Mouse (Mus musculus) midbrain, embryonic 13.5 days (tissue): ENCODE measurements around the gene Snx5. TPM values are rescaled to one million over a fixed set of nuclear protein-coding genes. Genes with fewer than 3 reads are reported as not detected.

Experiments
- ATAC-seq: fragments of 200-750 bp; cut with Nextera tagmentation; 2 replicates; pipeline ENCODE4 v1.8.0; 2017; ENCODE audit warnings: mild to moderate bottlenecking, moderate TSS enrichment, moderate library complexity
- H3K27ac ChIP-seq: fragments of 300-500 bp; sonication (generic); 2 replicates; pipeline ENCODE4 v1.5.1; 2015; ENCODE audit warnings: inconsistent platforms, mild to moderate bottlenecking, moderate library complexity
- H3K27me3 ChIP-seq: fragments of 300-500 bp; sonication (generic); 2 replicates; pipeline ENCODE4 v1.6.1; 2015; ENCODE audit warnings: mild to moderate bottlenecking, inconsistent platforms
- H3K36me3 ChIP-seq: fragments of 300-500 bp; sonication (generic); 2 replicates; pipeline ENCODE4 v1.6.1; 2015; ENCODE audit warnings: mild to moderate bottlenecking, inconsistent platforms
- H3K4me1 ChIP-seq: fragments of 300-500 bp; sonication (generic); replicated peaks from 2 replicates; pipeline ENCODE4 v1.6.1; 2015; ENCODE audit warnings: inconsistent platforms
- H3K4me2 ChIP-seq: fragments of 300-500 bp; sonication (generic); replicated peaks from 2 replicates; pipeline ENCODE4 v1.6.1; 2015; ENCODE audit warnings: moderate library complexity, mild to moderate bottlenecking, inconsistent platforms
- H3K4me3 ChIP-seq: fragments of 300-500 bp; sonication (generic); replicated peaks from 2 replicates; pipeline ENCODE4 v1.5.1; 2015; ENCODE audit warnings: mild to moderate bottlenecking, inconsistent platforms
- H3K9ac ChIP-seq: fragments of 300-500 bp; sonication (generic); replicated peaks from 2 replicates; pipeline ENCODE4 v1.6.1; 2015; ENCODE audit warnings: mild to moderate bottlenecking, inconsistent platforms
- H3K9me3 ChIP-seq: fragments of 300-500 bp; sonication (generic); 2 replicates; pipeline ENCODE4 v1.6.1; 2016; ENCODE audit warnings: mild to moderate bottlenecking, inconsistent platforms
- WGBS: fragments of 180-500 bp; shearing (Covaris S2); methylation state at CpG from one replicate; pipeline ENCODE4 v1.1.7; 2015; 5-methylcytosine and 5-hydroxymethylcytosine counted together
- polyA plus RNA-seq: library from polyadenylated mRNA; unstranded; fragments of >200 nt; fragmentation: Nextera tagmentation; extraction: Ambion mirVana; gene quantifications from 2 replicates; pipeline ENCODE4 v1.2.1, GENCODE M21; 2015

The Snx5 gene
- polyA plus RNA-seq = 64.7 and 66.5 TPM in 2 replicates

DNA sequence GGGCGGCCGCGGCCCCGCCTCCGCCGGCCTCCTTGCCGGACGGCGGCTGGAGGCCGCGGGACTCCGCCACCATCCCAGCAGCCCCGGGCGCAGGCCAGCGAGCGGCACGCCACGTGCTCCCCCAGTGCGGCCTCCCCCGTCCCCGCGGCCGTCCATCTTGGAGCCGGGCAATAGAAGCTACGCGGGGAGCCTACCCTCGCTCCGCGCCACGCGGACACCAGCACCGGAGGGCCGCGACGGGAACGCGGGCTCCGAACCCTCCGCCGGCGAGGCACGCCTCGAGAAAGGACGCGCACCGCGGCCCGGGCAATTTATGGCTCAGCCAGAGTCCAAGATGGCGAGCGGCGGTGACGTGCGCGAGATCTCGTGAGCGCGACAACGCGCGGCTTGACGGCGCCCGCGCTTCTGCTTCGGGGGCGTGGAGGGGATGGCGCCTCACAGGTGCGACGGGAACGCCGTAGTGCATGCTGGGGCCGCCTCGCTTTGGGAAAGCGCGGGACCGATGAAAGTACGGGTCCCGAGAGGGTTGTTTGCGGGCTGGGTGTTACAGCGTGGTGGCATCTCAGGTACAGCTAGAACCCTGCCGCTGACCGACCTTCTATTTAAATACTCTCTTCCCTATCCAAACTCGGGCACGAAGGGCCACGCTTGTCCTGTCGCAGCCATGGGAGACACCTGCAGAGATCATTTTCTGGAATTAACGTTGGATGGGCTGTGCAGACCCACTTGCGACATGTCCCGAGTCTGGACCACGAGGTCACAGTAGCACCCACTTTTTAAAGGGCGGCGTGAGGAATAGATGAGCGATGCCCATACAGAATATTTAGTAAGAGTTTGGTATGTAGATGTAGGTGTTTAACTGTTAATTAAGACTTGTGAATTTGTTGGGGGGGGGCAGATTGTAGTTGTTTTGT, at the start of gene Snx5, which contains the start of gene Mgme1:
Snx5 (minus strand) TSS at position 400 of the 914 bp plus-strand sequence.
Mgme1 (plus strand) TSS at position 157 of the 914 bp plus-strand sequence.
- Histone ChIP-seq H3K27me3 (no peaks in the 10 kb centered on the region), H3K9me3 (no peaks in the 10 kb centered on the region), H3K9ac (peak within 1 kb of the TSS; percentile 95), H3K27ac (peak within 1 kb of the TSS; percentile 90), H3K4me2 (peak within 1 kb of the TSS; percentile 71), H3K4me1 (peaks cover 33% of the 10 kb centered on the region), H3K4me3 (peak within 1 kb of the TSS; percentile 92), H3K36me3 (no peaks in the 10 kb centered on the region)
- WGBS = under 1% methylated on average over 80 of the region's 93 CpGs
- peak; percentile 98 for ATAC-seq

DNA sequence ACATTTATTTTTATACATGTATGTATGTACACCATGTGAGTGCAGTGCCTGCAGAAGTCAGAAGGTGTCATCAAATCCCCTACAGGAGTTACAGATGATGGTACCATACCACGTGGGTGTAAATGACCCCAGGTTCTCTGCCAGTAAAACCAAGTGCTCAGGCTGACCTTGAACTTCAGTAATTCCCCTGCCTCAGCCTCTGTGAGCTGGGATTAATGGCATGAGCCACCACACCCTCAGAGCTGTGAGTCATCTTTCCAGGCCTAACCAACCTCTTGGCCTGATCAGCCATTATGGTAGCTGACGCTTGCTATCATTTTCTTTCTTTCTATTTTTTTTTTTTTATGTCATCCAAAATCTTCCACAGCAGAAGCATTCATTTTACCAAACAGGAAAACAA, 40.7 kb upstream of the Snx5 start:
- Histone ChIP-seq H3K4me2 (no peak overlapping the region), H3K27me3 (no peaks in the 10 kb centered on the region), H3K9ac (no peak overlapping the region), H3K36me3 (no peaks in the 10 kb centered on the region), H3K27ac (no peak overlapping the region), H3K4me1 (0 out of 2 replicates have a peak, but pooled peaks cover 3% of the 10 kb centered on the region), H3K9me3 (no peaks in the 10 kb centered on the region), H3K4me3 (no peak overlapping the region)
- WGBS = 88% methylated on average over 2 of the region's 2 CpGs
- no peak for ATAC-seq

DNA sequence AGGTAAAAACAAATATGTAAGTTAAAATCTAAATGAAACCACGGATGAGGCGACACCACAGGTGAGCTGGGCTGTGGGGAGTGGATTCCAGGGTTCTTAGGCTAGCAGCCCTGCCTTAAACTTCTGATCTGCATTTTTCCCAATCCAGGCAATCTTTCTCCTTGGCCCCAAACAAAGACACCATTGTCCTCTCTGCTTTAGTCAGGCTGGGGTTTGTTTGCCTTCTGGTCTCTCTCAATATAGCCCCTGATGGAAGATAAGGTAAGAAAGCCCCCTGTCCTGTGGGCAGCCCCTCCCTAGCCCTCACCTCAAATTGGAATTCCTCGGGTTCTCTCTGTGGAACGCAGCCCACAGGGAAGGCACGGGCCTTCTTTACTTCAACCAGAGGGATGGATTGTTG, 39.6 kb upstream of the Snx5 start:
- ATAC-seq = peak; percentile 55; the same call in 1 of the 2 replicates
- Histone ChIP-seq H3K9me3 (no peaks in the 10 kb centered on the region), H3K4me3 (no peak overlapping the region), H3K36me3 (no peaks in the 10 kb centered on the region), H3K4me1 (0 out of 2 replicates have a peak, but pooled peaks cover 3% of the 10 kb centered on the region), H3K27me3 (no peaks in the 10 kb centered on the region), H3K27ac (no peak overlapping the region), H3K9ac (no peak overlapping the region; the same call in 1 of the 2 replicates), H3K4me2 (no peak overlapping the region)
- 23% methylated on average over 5 of the region's 5 CpGs for WGBS

DNA sequence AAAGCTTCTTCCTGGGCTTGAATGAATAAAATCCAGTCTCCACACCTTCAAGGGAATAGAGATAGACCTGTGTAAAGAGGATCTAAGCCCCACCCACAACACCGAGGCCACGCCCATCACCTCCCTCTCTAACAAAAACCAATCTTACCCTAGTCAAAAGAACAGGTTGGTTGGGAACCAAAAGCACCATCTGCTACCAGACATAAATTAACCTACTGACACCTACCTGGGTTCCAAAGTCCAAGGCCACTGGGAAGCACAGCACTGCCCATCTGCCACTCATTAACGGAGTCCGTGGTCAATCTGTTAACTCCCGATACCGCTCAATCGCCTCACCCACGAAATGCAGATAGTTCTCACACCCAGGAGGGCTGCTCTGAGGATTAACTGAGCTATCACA, 37.9 kb upstream of the Snx5 start:
- no peaks in the 10 kb centered on the region for H3K36me3 ChIP-seq
- H3K4me2 ChIP-seq = no peak overlapping the region
- H3K4me3 ChIP-seq = no peak overlapping the region
- H3K9me3 ChIP-seq = no peaks in the 10 kb centered on the region
- WGBS = 57% methylated on average over 8 of the region's 8 CpGs
- 0 out of 2 replicates have a peak, but pooled peaks cover 3% of the 10 kb centered on the region for H3K4me1 ChIP-seq
- no peaks in the 10 kb centered on the region for H3K27me3 ChIP-seq
- ATAC-seq = no peak
- no peak overlapping the region for H3K27ac ChIP-seq
- H3K9ac ChIP-seq = no peak overlapping the region

DNA sequence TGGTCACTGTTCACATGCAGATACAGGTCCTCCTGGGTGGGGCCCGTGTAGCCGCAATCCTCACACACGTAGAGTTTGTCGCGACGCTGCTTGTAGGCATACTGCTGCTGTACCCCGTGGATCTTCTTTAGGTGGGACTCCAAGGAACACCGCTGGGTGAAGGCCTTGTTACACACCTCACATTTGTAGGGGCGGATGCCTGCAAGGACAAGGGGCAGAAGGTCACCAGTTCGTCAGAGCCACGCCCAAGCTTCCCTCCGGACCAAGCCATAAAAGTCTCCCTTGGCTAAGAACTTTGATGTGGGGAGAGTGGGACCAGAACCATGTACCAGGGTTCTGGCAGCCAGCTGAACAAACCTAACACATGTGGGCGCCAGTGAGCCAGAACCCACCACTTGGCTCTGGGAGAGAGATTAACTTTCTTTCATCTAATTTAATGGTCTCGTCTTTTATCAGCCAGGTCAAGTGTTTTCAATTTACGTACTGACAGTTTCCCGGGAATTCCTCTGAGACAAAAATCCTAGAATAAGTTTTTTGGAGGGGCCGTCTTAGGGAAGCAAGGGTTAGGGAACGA, 35.1 kb upstream of the Snx5 start:
- no peaks in the 10 kb centered on the region for H3K9me3 ChIP-seq
- no peak overlapping the region for H3K4me2 ChIP-seq
- H3K27ac ChIP-seq = no peak overlapping the region
- H3K4me3 ChIP-seq = no peak overlapping the region
- H3K4me1 ChIP-seq = 0 out of 2 replicates have a peak, but pooled peaks cover 3% of the 10 kb centered on the region
- H3K27me3 ChIP-seq = no peaks in the 10 kb centered on the region
- no peak overlapping the region for H3K9ac ChIP-seq
- H3K36me3 ChIP-seq = no peaks in the 10 kb centered on the region
- WGBS = 75% methylated on average over 18 of the region's 18 CpGs
- ATAC-seq = no peak

DNA sequence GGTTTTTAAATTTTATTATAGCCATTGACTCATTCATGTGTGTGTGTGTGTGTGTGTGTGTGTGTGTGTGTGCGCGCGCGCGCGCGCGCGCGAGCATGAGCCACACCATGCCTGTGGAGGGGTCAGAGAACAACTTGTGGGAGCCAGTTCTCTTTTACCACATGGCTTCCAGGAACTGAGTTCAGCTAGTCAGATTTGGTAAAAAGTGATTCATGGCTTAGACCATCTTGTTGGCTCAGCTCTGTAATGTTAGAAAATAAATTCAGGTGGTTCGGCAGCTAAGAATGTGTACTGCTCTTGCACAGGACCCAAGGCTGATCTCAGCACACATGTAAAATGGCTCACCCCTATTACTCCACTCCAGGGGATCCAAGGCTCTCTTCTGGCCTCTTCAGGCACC, 30.4 kb upstream of the Snx5 start:
- H3K27me3 ChIP-seq = no peaks in the 10 kb centered on the region
- H3K4me2 ChIP-seq = no peak overlapping the region
- WGBS = 98% methylated on average over 11 of the region's 11 CpGs
- H3K4me1 ChIP-seq = no peaks in the 10 kb centered on the region
- H3K27ac ChIP-seq = no peak overlapping the region
- ATAC-seq = no peak
- no peaks in the 10 kb centered on the region for H3K9me3 ChIP-seq
- H3K4me3 ChIP-seq = no peak overlapping the region
- H3K36me3 ChIP-seq = no peaks in the 10 kb centered on the region
- H3K9ac ChIP-seq = no peak overlapping the region

DNA sequence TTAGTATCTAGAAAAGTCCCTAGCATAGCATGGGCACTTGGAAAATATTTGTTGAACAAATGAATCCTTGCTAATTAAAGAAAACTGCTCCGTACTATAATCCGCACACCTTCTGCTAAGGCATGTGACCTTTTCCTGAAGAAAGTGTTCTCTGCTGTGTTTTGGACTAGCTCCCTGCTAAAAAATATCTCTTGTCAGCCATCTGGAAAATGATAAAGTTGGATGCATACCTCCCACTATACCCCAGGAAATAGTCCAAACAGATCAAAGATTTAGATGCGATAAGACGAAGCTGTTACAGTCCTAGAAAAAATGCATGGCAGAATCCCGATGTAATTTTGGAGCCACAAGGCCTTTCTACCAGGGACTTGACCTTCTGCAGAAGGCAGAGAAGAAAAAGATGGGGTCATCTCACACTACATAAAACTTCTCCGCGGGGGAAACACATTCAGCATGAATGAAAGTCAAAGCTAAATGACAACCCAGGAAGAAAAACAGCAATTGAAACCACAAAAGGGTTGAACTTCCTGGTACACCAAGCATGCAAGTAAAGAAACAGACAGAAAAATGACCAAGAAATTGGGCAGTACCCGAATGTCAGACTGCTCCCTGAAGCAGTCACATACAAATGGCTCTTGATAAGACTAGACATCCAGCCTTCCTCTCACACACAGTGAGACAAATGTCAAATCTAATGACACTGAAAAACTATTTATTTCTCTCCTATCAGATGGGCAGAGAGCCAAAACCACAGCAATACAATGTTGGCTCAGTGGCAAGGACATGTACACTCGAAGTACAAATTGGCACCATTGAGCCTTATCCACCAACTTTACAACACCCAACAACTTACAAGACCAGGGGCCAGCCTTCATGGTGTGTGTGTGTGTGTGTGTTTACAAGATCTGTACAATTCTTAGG, 29.3 kb upstream of the Snx5 start:
- Histone ChIP-seq H3K9ac (no peak overlapping the region), H3K4me3 (no peak overlapping the region), H3K27ac (no peak overlapping the region), H3K4me2 (no peak overlapping the region), H3K9me3 (no peaks in the 10 kb centered on the region), H3K4me1 (no peaks in the 10 kb centered on the region), H3K36me3 (no peaks in the 10 kb centered on the region), H3K27me3 (no peaks in the 10 kb centered on the region)
- no peak for ATAC-seq
- 83% methylated on average over 9 of the region's 9 CpGs for WGBS

DNA sequence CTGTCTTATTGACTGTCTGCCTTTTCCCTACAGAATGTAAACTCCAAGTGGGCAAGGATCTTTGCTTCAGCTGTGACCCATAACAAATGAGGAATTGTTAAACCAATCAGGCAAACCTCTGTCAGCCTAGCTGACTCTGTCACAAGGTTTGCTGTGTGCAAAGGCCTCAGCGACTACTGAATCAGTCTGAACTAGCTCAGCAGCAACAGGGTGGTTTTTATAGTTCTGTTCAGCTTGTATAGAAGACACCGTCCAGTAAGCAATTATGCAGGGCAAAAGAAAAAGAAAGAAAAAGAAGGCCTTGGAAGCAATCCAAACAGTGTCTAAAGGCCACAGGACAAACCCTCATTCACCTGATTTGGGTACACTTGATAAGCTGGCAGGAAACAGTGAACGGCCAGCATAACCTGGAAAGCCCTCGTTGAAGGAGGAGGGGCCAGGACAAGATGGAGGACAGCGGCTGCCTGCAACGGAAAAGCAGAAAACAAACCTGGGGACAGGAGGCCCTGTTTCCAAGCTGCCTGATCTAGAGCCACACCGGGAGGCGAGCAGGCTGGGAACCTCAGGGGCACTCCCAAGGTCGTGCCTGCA, 24.5 kb upstream of the Snx5 start:
- Histone ChIP-seq H3K36me3 (no peaks in the 10 kb centered on the region), H3K4me1 (no peaks in the 10 kb centered on the region), H3K4me3 (no peak overlapping the region), H3K27me3 (no peaks in the 10 kb centered on the region), H3K4me2 (no peak overlapping the region), H3K9me3 (no peaks in the 10 kb centered on the region), H3K9ac (no peak overlapping the region), H3K27ac (no peak overlapping the region)
- no peak for ATAC-seq
- whole genome bisulfite sequencing = 74% methylated on average over 9 of the region's 9 CpGs

DNA sequence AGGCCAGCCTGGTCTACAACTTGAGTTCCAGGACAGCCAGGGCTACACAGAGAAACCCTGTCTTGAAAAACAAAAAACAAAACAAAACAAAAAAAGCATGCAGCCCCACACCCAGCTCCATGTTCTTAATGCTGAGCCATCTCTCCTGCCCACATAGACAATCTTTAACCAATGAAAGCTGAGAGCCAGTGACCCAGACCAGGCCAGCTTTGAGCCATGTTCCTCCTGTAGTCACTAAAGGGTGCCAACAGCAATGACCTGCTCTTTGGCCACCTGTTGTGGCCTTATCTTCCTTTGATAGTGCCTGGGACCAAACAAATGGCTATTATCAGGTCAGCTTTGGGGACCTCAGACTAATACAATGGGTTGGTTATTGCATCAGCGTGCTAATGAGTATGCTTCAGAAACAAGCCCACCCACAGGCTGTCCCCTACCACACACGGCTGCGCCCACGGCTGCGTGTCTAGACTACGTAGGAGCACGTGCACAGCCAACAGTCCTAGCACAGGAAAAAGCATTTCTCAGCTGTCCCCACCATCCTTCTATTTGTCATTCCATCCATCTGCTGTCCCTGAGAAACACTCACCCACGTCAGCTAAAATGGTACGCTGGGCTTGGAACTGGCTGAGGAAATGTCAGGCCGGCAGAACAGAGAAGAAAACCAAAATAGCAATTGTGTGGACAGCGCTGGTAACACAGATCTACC, 21.0 kb upstream of the Snx5 start:
- H3K4me1 ChIP-seq = no peaks in the 10 kb centered on the region; the same call in 1 of the 2 replicates
- no peak overlapping the region for H3K4me3 ChIP-seq
- no peak overlapping the region for H3K4me2 ChIP-seq
- H3K27ac ChIP-seq = no peak overlapping the region
- H3K36me3 ChIP-seq = no peaks in the 10 kb centered on the region
- no peak overlapping the region for H3K9ac ChIP-seq
- no peaks in the 10 kb centered on the region for H3K27me3 ChIP-seq
- 90% methylated on average over 11 of the region's 11 CpGs for WGBS
- H3K9me3 ChIP-seq = no peaks in the 10 kb centered on the region
- no peak for ATAC-seq

DNA sequence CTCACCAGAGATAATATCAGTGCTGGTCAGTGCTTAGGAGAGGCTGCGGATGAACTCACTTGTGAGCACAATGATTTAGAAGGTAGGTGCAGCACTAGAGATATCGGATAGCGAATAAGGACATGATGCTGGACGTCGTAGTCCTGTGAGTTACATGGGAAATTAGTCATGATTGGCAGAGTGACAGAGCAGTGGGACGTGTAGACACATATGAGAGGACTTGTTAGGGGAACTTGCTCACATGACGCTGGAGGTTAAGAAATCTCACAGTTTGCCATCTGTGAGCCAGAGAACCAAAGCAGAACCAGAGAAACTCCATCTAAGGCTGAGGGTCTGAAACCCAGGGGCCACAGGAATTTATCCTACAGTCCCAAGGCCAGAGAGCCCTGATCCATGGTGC, 19.6 kb upstream of the Snx5 start:
- no peak for ATAC-seq
- Histone ChIP-seq H3K9ac (no peak overlapping the region), H3K27ac (no peak overlapping the region), H3K4me2 (no peak overlapping the region), H3K9me3 (no peaks in the 10 kb centered on the region), H3K36me3 (no peaks in the 10 kb centered on the region), H3K27me3 (no peaks in the 10 kb centered on the region), H3K4me3 (no peak overlapping the region), H3K4me1 (no peaks in the 10 kb centered on the region; the same call in 1 of the 2 replicates)
- 94% methylated on average over 7 of the region's 7 CpGs for WGBS

DNA sequence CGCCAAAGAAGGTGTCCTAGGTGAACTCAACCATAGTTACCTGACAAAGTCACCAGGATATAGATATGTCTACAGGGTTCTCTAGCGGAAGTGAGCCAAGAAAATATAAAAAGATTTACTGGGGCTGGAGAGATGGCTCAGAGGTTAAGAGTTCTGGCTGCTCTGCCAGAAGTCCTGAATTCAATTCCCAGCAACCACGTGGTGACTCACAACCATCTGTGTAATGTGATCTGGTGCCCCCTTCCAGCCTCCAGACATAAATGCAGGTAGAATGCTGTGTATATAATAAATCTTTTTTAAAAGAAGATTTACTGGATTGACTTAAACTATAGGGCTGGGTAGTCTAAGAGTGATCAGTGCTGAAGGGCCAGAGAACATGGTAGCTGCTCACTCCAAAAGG, 10.7 kb upstream of the Snx5 start:
- 72% methylated on average over 3 of the region's 3 CpGs for WGBS
- Histone ChIP-seq H3K27me3 (no peaks in the 10 kb centered on the region), H3K9me3 (no peaks in the 10 kb centered on the region), H3K36me3 (peaks cover 20% of the 10 kb centered on the region), H3K4me1 (no peaks in the 10 kb centered on the region), H3K4me2 (no peak overlapping the region), H3K9ac (no peak overlapping the region), H3K4me3 (no peak overlapping the region), H3K27ac (no peak overlapping the region)
- ATAC-seq = no peak
